Mouse (Mus musculus) kidney, adult 2 months (tissue): ENCODE measurements around the gene Ttll11. TPM values are rescaled to one million over a fixed set of nuclear protein-coding genes. Genes with fewer than 3 reads are reported as not detected.

Experiments
- DNase-seq: peaks from one replicate; pipeline ENCODE4 v3.0.0; 2021
- H3K27ac ChIP-seq: fragments of 200-500 bp; 2 replicates; pipeline ENCODE4 v1.5.1; 2012; ENCODE audit warnings: low read depth, low read length, control low read depth, inconsistent platforms; ENCODE audit not compliant: insufficient read depth
- H3K27me3 ChIP-seq: fragments of 200-500 bp; replicated peaks from 2 replicates; pipeline ENCODE4 v1.6.1; 2012; ENCODE audit warnings: mild to moderate bottlenecking, moderate library complexity, low read length, inconsistent platforms; ENCODE audit not compliant: control insufficient read depth, insufficient read depth
- H3K36me3 ChIP-seq: fragments of 200-500 bp; 2 replicates; pipeline ENCODE4 v1.6.1; 2012; ENCODE audit warnings: mild to moderate bottlenecking, moderate library complexity, low read length, inconsistent platforms; ENCODE audit not compliant: control insufficient read depth, insufficient read depth
- H3K4me1 ChIP-seq: fragments of 200-500 bp; 2 replicates; pipeline ENCODE4 v1.6.1; 2011; ENCODE audit warnings: low read length; ENCODE audit not compliant: control insufficient read depth, insufficient read depth
- H3K4me3 ChIP-seq: fragments of 200-500 bp; 2 replicates; pipeline ENCODE4 v1.5.1; 2011; ENCODE audit warnings: mild to moderate bottlenecking, low read depth, low read length, control low read depth; ENCODE audit not compliant: insufficient read depth
- CTCF ChIP-seq: fragments of 200-500 bp; conservative IDR thresholded peaks from 2 replicates; pipeline ENCODE4 v1.5.1; 2011; ENCODE audit warnings: low read depth, mild to moderate bottlenecking, control low read depth, low read length, moderate library complexity, mixed read lengths; ENCODE audit not compliant: insufficient read depth, insufficient read length
- POLR2A ChIP-seq: fragments of 200-500 bp; IDR thresholded peaks from one replicate; pipeline ENCODE4 v1.6.1; 2011; ENCODE audit warnings: low read depth, low read length, control low read depth
- WGBS: fragments of 180-500 bp; shearing (Covaris S2); methylation state at CpG from one replicate; pipeline ENCODE4 v1.1.7; 2018; 5-methylcytosine and 5-hydroxymethylcytosine counted together
- polyA plus RNA-seq: library from polyadenylated mRNA; depleted of rRNA; stranded (reverse); fragments of >200 nt; gene quantifications from 2 replicates; pipeline ENCODE4 v1.2.3, GENCODE M21; 2012

The Ttll11 gene
- polyA plus RNA-seq, 1 experiment, result 0.41 TPM

DNA sequence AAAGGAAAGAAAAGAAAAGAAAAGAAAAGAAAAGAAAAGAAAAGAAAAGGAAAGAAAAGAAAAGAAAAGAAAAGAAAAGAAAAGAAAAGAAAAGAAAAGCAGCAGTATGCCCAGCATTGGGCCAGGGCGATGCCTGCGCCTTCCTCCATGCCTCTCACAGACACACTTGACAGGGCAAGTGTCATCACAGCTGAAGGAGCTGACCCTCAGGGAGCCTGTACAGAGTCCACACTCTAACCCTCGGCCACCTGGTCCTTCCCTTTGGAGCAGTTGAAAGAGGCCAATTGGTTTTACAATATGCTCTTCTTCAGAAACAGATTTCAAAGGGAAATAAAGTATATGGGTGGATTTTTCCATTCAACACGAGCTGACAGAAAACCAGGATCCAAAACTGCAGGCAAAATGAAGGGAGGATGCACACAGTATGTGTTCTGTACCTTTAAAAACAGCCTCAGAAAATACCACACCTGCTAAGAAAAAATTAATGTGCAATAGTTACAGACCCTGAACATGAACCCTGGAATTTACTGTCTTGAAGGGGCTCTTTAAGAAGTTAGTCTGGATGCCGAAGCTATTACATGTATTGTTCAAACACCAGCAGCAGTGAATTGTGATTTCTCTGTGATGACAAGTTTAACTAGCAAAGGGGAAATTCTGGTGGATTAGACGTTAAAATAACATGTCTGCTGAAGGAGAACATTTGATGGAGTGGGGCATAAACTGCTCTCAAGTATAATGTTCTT is 7.3 kb downstream of the Ttll11 start:
- Histone ChIP-seq H3K36me3 (no peaks in the 10 kb centered on the region), H3K27me3 (no peaks in the 10 kb centered on the region), H3K4me1 (no peaks in the 10 kb centered on the region; the same call in 1 of the 2 replicates), H3K27ac (no peak overlapping the region), H3K4me3 (no peak overlapping the region)
- TF ChIP-seq POLR2A (no peak), CTCF (no peak)
- DNase-seq, result peak; percentile 29
- WGBS, result 50% methylated on average over 6 of the region's 6 CpGs

DNA sequence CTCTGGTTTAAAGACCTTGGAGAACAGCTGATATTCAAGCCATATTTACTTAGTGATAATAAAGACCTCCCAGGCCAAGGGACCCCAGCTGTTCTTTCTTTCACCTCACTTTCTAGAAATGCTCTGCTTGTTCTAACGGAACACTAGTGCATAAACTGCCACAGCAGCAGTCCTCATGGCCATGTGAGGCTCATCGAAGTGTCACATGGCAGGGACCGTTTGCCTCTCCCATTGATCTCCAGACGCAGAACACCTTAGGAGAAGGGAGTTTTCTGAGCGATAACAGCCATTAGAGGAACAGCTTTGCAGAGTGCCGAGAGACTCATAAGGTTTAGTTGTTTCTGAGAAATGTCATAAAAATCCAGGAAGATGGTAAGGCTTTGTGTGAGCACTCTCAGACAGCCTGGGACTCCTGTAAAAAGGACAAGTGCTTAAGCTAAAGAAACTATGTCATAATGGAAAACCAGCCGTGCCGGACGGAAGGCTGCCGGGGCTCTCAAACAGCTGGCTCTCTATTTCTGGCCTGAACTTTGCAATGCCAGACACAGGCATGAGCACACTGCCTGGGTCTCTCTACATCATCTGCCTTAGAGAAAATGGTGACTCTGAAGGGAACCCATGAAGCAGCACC is 13.7 kb downstream of the Ttll11 start:
- Histone ChIP-seq H3K4me3 (no peak overlapping the region), H3K36me3 (no peaks in the 10 kb centered on the region), H3K27ac (no peak overlapping the region), H3K27me3 (no peaks in the 10 kb centered on the region), H3K4me1 (no peaks in the 10 kb centered on the region)
- DNase-seq, result no peak
- WGBS, result 69% methylated on average over 10 of the region's 10 CpGs
- TF ChIP-seq POLR2A (no peak), CTCF (no peak)

DNA sequence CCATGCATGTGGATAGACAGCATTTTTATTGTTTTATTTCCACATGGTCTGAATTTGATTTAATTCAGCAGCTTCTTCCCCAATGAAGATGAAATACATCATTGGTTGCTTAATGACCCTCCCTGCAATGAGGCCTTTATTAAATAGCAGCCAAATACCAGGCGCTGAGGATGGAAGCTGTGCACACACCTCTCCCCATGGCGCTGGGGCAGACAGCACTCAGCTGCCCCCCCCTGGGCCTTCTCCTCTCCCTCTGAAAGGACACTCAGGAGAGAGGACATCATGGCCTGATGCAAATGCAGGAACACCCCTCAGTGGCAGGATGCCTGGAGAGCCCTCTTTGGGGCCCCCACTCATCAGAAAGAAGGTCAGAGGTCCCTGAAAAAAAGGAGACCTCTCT is 16.4 kb downstream of the Ttll11 start:
- WGBS, result 70% methylated on average over 2 of the region's 2 CpGs
- H3K4me3 ChIP-seq, result no peak overlapping the region
- H3K36me3 ChIP-seq, result no peaks in the 10 kb centered on the region
- no peak for DNase-seq
- no peak overlapping the region for H3K27ac ChIP-seq
- TF ChIP-seq CTCF (no peak), POLR2A (no peak)
- H3K27me3 ChIP-seq, result no peaks in the 10 kb centered on the region
- no peaks in the 10 kb centered on the region for H3K4me1 ChIP-seq

DNA sequence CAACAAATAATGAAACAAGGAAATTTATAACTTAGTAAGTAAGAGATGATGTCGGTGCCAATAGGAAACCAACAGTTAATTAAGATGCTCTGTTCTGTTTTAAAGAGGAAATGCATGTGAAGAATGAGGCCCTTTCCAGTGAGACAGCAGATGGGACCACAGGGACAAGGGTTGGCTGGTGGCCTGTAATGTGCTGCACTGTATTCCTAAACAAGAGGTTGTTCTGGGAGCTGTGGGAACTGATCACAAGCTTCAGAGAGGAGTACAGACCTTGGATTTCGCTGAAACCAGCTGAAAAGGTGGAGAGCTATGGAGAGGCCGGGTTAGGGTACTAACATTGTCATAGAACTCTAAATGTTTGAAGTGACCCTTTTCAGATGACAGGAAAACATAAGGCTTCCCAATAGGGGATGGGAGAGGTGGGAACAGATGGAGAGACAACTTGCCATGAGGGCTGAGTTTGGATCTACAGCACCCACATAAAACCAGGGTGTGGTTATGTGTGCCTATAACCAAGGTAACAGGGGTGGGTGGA is 18.1 kb downstream of the Ttll11 start:
- Histone ChIP-seq H3K36me3 (no peaks in the 10 kb centered on the region), H3K4me1 (no peaks in the 10 kb centered on the region), H3K4me3 (no peak overlapping the region), H3K27ac (no peak overlapping the region), H3K27me3 (no peaks in the 10 kb centered on the region)
- no peak for DNase-seq
- 83% methylated on average over 3 of the region's 3 CpGs for WGBS
- TF ChIP-seq CTCF, result no peak
- no peak for TF ChIP-seq POLR2A

DNA sequence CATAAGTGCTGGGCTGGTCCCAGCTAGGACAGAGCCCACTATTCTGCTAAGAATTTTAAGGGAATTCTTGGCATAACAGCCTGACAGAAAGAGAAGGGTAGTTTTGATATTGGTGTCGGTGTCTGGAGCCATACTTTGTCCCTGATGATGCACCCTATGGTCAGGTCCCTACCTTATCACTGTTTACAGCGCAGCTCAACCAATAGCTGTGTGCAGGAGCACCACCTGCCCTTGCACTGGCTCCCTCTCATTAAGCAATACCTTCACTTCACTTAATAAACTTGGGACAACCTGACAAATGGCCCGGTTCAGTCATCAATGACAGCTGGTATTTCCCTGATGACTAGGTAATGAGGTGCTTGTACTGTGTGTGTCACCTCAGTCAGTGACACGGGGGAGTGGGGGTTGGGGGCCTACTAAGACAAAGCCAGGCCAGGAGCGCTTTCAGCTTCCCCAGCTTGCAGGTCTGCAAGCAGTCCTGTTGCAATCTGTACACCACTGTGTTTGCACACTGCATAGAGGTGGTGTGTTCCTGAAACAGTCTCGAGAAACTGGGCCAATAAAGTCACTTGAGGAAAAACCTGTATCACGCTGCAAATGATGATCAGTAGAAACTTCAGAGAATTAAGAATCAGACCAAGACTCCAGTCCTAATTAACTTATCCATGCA is 22.1 kb downstream of the Ttll11 start:
- TF ChIP-seq POLR2A, result no peak
- TF ChIP-seq CTCF, result no peak
- no peaks in the 10 kb centered on the region; the same call in 1 of the 2 replicates for H3K4me1 ChIP-seq
- H3K27me3 ChIP-seq, result no peaks in the 10 kb centered on the region
- WGBS, result 78% methylated on average over 7 of the region's 7 CpGs
- no peaks in the 10 kb centered on the region for H3K36me3 ChIP-seq
- no peak for DNase-seq
- H3K4me3 ChIP-seq, result no peak overlapping the region
- H3K27ac ChIP-seq, result no peak overlapping the region

DNA sequence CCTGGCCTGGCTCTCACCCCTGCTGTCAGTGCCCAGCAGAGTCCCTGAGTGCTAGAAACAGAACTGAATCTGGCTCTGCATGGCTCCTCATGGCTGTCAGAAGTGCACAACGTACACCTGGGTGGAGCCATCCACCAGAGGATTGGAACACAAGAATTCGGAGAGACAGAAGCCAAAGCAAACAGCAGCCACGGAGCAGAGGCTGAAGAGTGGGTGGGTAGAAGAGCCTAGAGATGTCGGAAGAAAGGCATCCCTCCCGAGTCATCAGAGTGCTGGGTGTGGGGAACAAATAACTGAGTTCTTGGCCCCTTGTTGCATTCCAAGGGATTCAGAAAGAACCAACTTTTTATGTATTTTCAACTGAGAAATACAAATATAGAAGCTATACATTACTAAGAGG is 24.5 kb downstream of the Ttll11 start:
- no peaks in the 10 kb centered on the region; the same call in 1 of the 2 replicates for H3K4me1 ChIP-seq
- no peaks in the 10 kb centered on the region for H3K27me3 ChIP-seq
- no peak overlapping the region for H3K4me3 ChIP-seq
- no peak overlapping the region for H3K27ac ChIP-seq
- WGBS, result 43% methylated on average over 5 of the region's 5 CpGs
- TF ChIP-seq CTCF (no peak), POLR2A (no peak)
- no peak for DNase-seq
- H3K36me3 ChIP-seq, result no peaks in the 10 kb centered on the region

DNA sequence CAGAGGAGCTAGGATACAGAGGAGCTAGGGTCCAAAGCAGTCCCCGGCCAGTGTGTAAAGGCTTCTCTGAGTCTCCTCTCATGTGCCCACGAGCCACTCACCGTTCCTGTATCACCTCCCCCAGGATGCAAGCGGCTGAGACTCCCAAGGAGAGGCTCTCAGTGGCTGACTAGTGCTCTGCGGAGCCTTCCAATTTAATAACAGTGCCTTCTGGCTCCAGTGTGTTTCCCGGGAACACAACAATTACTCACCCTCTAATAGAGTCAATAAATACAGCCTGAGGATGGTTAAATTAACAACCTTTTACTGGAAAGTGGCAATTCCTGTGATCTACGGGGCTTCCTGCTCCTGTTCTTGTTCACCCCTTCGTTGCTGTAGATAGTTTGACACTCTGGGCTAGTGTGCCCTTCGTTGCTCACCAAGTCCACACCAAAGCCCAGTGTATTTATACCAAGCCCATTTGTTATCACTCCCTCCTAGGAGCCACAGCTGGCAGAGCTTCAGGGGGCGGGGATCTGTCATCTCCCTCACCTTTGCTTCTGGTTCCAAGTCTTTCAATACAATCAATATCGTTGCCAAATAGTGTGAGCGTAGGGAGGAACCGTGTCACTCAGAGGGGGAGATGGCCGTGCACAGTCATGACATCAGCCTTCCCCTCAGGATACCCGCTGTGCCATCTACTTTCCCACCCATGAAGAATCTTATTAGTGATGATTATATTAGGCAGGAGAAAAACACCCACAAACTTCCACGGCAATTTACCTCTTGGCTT is 27.3 kb downstream of the Ttll11 start:
- WGBS, result 68% methylated on average over 16 of the region's 16 CpGs
- Histone ChIP-seq H3K4me1 (no peaks in the 10 kb centered on the region; the same call in 1 of the 2 replicates), H3K27me3 (no peaks in the 10 kb centered on the region), H3K36me3 (no peaks in the 10 kb centered on the region), H3K4me3 (no peak overlapping the region), H3K27ac (no peak overlapping the region)
- no peak for TF ChIP-seq POLR2A
- no peak for DNase-seq
